Comparison of ENCODE assay signal across 16 mouse cellular contexts in genomic region chr11:43566696-43567095, GRCm38 (mm10). TPM values are rescaled to one million over a fixed set of nuclear protein-coding genes. Genes with fewer than 3 reads are reported as not detected.
DNase-seq lines count a peak whose midpoint lies in the region; ATAC-seq and TF ChIP-seq lines count a peak whose summit lies in the region.
"Had no signal": no experiment of that assay in that cellular context is flagged by ENCODE, and none has a peak within 500 bp of the region (broad histone marks: within the 10 kb centered on the region; RNA-seq: fewer than 3 reads in every experiment).

No protein-coding gene starts in this region.

- H3K4me3 ChIP-seq in hindbrain, embryonic 11.5 days (ENCODE audit: low read depth, low read length): no peak overlapping the region
- no peak overlapping the region for H3K4me3 ChIP-seq in hindbrain, postnatal 0 days (ENCODE audit: low read length)
- H3K4me3 ChIP-seq in hindbrain, embryonic 15.5 days: no peak overlapping the region
- H3K4me3 ChIP-seq: myocyte had no signal

- H3K27me3 ChIP-seq in hindbrain, embryonic 11.5 days (ENCODE audit: control insufficient read depth, insufficient read depth, low read length): no peaks in the 10 kb centered on the region
- H3K27me3 ChIP-seq in hindbrain, postnatal 0 days (ENCODE audit: insufficient read depth, low read length): no peaks in the 10 kb centered on the region
- no peaks in the 10 kb centered on the region for H3K27me3 ChIP-seq in hindbrain, embryonic 15.5 days

- H3K9ac ChIP-seq in hindbrain, embryonic 11.5 days (ENCODE audit: low read depth, low read length): no peak overlapping the region
- H3K9ac ChIP-seq in hindbrain, postnatal 0 days (replicated peaks; ENCODE audit: low read length): no peak overlapping the region
- H3K9ac ChIP-seq in hindbrain, embryonic 15.5 days: no peak overlapping the region

- H3K4me1 ChIP-seq in hindbrain, embryonic 11.5 days (replicated peaks; ENCODE audit: control insufficient read depth, insufficient read depth, low read length): peaks cover 6% of the 10 kb centered on the region; the same call in 1 of the 2 replicates
- H3K4me1 ChIP-seq in hindbrain, postnatal 0 days (ENCODE audit: insufficient read depth, low read length): peaks cover 9% of the 10 kb centered on the region; the same call in 1 of the 2 replicates
- peaks cover 21% of the 10 kb centered on the region for H3K4me1 ChIP-seq in hindbrain, embryonic 15.5 days (replicated peaks)

- H3K4me2 ChIP-seq in hindbrain, embryonic 11.5 days (replicated peaks; ENCODE audit: low read depth, low read length): no peak overlapping the region
- H3K4me2 ChIP-seq in hindbrain, postnatal 0 days (ENCODE audit: low read depth, low read length): no peak overlapping the region
- H3K4me2 ChIP-seq in hindbrain, embryonic 15.5 days: no peak overlapping the region

- no peak for TF ChIP-seq CTCF in hindbrain, postnatal 0 days (IDR thresholded peaks at IDR 0.05; ENCODE audit: low read depth)

- DNase-seq in cerebellum, postnatal 10 days: peak; percentile 56 to 57
- DNase-seq in cerebellum, adult 9-10 months: no peak
- DNase-seq in hindbrain, embryonic 11.5 days (ENCODE audit: low spot score): no peak
- DNase-seq in hindbrain, postnatal 0 days (ENCODE audit: low spot score): no peak
- DNase-seq in brain, adult 2 months (ENCODE audit: low read depth, low spot score): peak; percentile 80
- DNase-seq: gastrocnemius, postnatal 25 days; right cerebral cortex, postnatal 14 days; thymus, adult 2 months had no signal

- no peaks in the 10 kb centered on the region for H3K9me3 ChIP-seq in hindbrain, embryonic 11.5 days (ENCODE audit: control insufficient read depth, low read length)
- H3K9me3 ChIP-seq in hindbrain, postnatal 0 days (ENCODE audit: low read length): no peaks in the 10 kb centered on the region
- no peaks in the 10 kb centered on the region for H3K9me3 ChIP-seq in hindbrain, embryonic 15.5 days

- no peak for ATAC-seq in hindbrain, embryonic 11.5 days (ENCODE audit: low FRiP score)
- ATAC-seq in hindbrain, postnatal 0 days: no peak
- ATAC-seq in hindbrain, embryonic 15.5 days (ENCODE audit: low FRiP score, low read depth): no peak
- no peak for ATAC-seq in megakaryocyte-erythroid progenitor cell, adult 5-6 weeks (replicated peaks; ENCODE audit: low FRiP score, low TSS enrichment, poor library complexity, severe bottlenecking)
- no peak for ATAC-seq in megakaryocyte progenitor cell, adult 5-6 weeks (replicated peaks; ENCODE audit: poor library complexity)

- 0 out of 2 replicates have a peak overlapping the region, but pooled peaks have one; percentile 21 for H3K27ac ChIP-seq in hindbrain, embryonic 11.5 days (ENCODE audit: low read depth, low read length)
- no peak overlapping the region for H3K27ac ChIP-seq in hindbrain, postnatal 0 days
- peak overlapping the region; percentile 22; the same call in 1 of the 2 replicates for H3K27ac ChIP-seq in hindbrain, embryonic 15.5 days (replicated peaks)

- WGBS in hindbrain, embryonic 11.5 days: 89% methylated on average over 5 of the region's 5 CpGs
- 48% methylated on average over 5 of the region's 5 CpGs for WGBS in hindbrain, postnatal 0 days
- 60% methylated on average over 5 of the region's 5 CpGs for WGBS in hindbrain, embryonic 15.5 days

- H3K36me3 ChIP-seq in hindbrain, embryonic 11.5 days (ENCODE audit: control insufficient read depth, insufficient read depth, low read length): no peaks in the 10 kb centered on the region
- no peaks in the 10 kb centered on the region for H3K36me3 ChIP-seq in hindbrain, postnatal 0 days (ENCODE audit: insufficient read depth, low read length)
- H3K36me3 ChIP-seq in hindbrain, embryonic 15.5 days: no peaks in the 10 kb centered on the region

RNA-seq across cellular contexts. Expression of gene 4933415A04Rik, which starts 20.1 kb away (rescaled TPM):
- polyA plus RNA-seq in hindbrain, embryonic 11.5 days (2014; fragmentation: Nextera tagmentation; extraction: Ambion mirVana): 8.5 and 10.4 TPM in 2 replicates
- 0.14 and 0.99 TPM in 2 replicates for total RNA-seq in hindbrain, postnatal 0 days (2014; rRNA removed)
- 2.6 and 2.9 TPM in 2 replicates for polyA plus RNA-seq in hindbrain, postnatal 0 days (2015; fragmentation: Nextera tagmentation; extraction: Ambion mirVana)
- polyA plus RNA-seq in hindbrain, embryonic 15.5 days (2015; fragmentation: Nextera tagmentation; extraction: Ambion mirVana): 3.4 and 3.8 TPM in 2 replicates
- not detected in 2 replicates for total RNA-seq in megakaryocyte-erythroid progenitor cell, adult 5-6 weeks (2014; fragmentation: Nextera tagmentation)
- not detected in 2 replicates for total RNA-seq in megakaryocyte-erythroid progenitor cell, adult 5-6 weeks (2017)
- not detected in 2 replicates for total RNA-seq in megakaryocyte progenitor cell, adult 5-6 weeks (2015)
- not detected in 2 replicates for total RNA-seq in megakaryocyte progenitor cell, adult 5-6 weeks (2017)
- total RNA-seq: gastrocnemius, postnatal 25 days; liver, adult 2 months had no signal
- polyA plus RNA-seq: liver, adult 2 months; myocyte had no signal

RNA-seq across cellular contexts. Expression of gene Fabp6, which starts 34.6 kb away (rescaled TPM):
- polyA plus RNA-seq in hindbrain, embryonic 11.5 days (2014; fragmentation: Nextera tagmentation; extraction: Ambion mirVana): not detected in 2 replicates
- total RNA-seq in hindbrain, postnatal 0 days (2014; rRNA removed): not detected in 2 replicates
- not detected in 2 replicates for polyA plus RNA-seq in hindbrain, postnatal 0 days (2015; fragmentation: Nextera tagmentation; extraction: Ambion mirVana)
- polyA plus RNA-seq in hindbrain, embryonic 15.5 days (2015; fragmentation: Nextera tagmentation; extraction: Ambion mirVana): not detected in 2 replicates
- not detected in 2 replicates for total RNA-seq in megakaryocyte-erythroid progenitor cell, adult 5-6 weeks (2014; fragmentation: Nextera tagmentation)
- total RNA-seq in megakaryocyte-erythroid progenitor cell, adult 5-6 weeks (2017): not detected in 2 replicates
- not detected in 2 replicates for total RNA-seq in megakaryocyte progenitor cell, adult 5-6 weeks (2015)
- not detected in 2 replicates for total RNA-seq in megakaryocyte progenitor cell, adult 5-6 weeks (2017)
- total RNA-seq: adrenal gland, postnatal 4 days; gastrocnemius, postnatal 25 days; layer of hippocampus, adult 8-10 months; liver, adult 2 months had no signal
- polyA plus RNA-seq: embryonic facial prominence, embryonic 11.5 days; liver, adult 2 months; myocyte had no signal

RNA-seq across cellular contexts. Expression of gene Ccnjl, which starts 38.1 kb away (rescaled TPM):
- polyA plus RNA-seq in hindbrain, embryonic 11.5 days (2014; fragmentation: Nextera tagmentation; extraction: Ambion mirVana): 34.2 and 37.7 TPM in 2 replicates
- total RNA-seq in hindbrain, postnatal 0 days (2014; rRNA removed): 2.4 and 3.5 TPM in 2 replicates
- 4.6 and 5.5 TPM in 2 replicates for polyA plus RNA-seq in hindbrain, postnatal 0 days (2015; fragmentation: Nextera tagmentation; extraction: Ambion mirVana)
- 12.3 and 13.2 TPM in 2 replicates for polyA plus RNA-seq in hindbrain, embryonic 15.5 days (2015; fragmentation: Nextera tagmentation; extraction: Ambion mirVana)
- total RNA-seq in megakaryocyte-erythroid progenitor cell, adult 5-6 weeks (2014; fragmentation: Nextera tagmentation): 1.7 TPM in 1 of 2 replicates, not detected in the other
- total RNA-seq in megakaryocyte-erythroid progenitor cell, adult 5-6 weeks (2017): 0.11 and 0.33 TPM in 2 replicates
- total RNA-seq in megakaryocyte progenitor cell, adult 5-6 weeks (2015): 0.12 and 0.37 TPM in 2 replicates
- total RNA-seq in megakaryocyte progenitor cell, adult 5-6 weeks (2017): 0.17 and 0.20 TPM in 2 replicates

Comparison
In these comparisons a context has a peak if more than half of its experiments do, and no peak if none do; other contexts are left out.
1. DNase-seq: peak in cerebellum, postnatal 10 days (2 of 2) and brain, adult 2 months (single experiment); none in cerebellum, adult 9-10 months (single experiment), hindbrain, embryonic 11.5 days (single experiment) and hindbrain, postnatal 0 days (single experiment).